Comparison of ENCODE assay signal across 8 mouse cellular contexts in genomic region chr3:37613722-37614121, GRCm38 (mm10). TPM values are rescaled to one million over a fixed set of nuclear protein-coding genes. Genes with fewer than 3 reads are reported as not detected.
DNase-seq lines count a peak whose midpoint lies in the region; ATAC-seq and TF ChIP-seq lines count a peak whose summit lies in the region.

No protein-coding gene starts in this region.

- WGBS in lung, postnatal 0 days = 48% methylated on average over 10 of the region's 10 CpGs

- H3K36me3 ChIP-seq in lung, postnatal 0 days (ENCODE audit: insufficient read depth, low read length) = no peaks in the 10 kb centered on the region

- no peak for TF ChIP-seq CTCF in lung, postnatal 0 days (IDR thresholded peaks at IDR 0.05)
- TF ChIP-seq CTCF in left cerebral cortex, adult 2 months (IDR thresholded peaks at IDR 0.05) = no peak

- no peaks in the 10 kb centered on the region for H3K9me3 ChIP-seq in lung, postnatal 0 days (ENCODE audit: low read length)

- H3K4me1 ChIP-seq in lung, postnatal 0 days (ENCODE audit: insufficient read depth, low read depth, low read length) = no peaks in the 10 kb centered on the region

- H3K9ac ChIP-seq in lung, postnatal 0 days (replicated peaks; ENCODE audit: low read depth) = no peak overlapping the region

- H3K27me3 ChIP-seq in lung, postnatal 0 days (replicated peaks; ENCODE audit: insufficient read depth, low read length) = no peaks in the 10 kb centered on the region

- no peak overlapping the region for H3K4me2 ChIP-seq in lung, postnatal 0 days (replicated peaks; ENCODE audit: low read depth, low read length)

- no peak overlapping the region for H3K27ac ChIP-seq in lung, postnatal 0 days (ENCODE audit: low read length)
- H3K27ac ChIP-seq in left cerebral cortex, adult 2 months = no peak overlapping the region

- no peak overlapping the region for H3K4me3 ChIP-seq in lung, postnatal 0 days (ENCODE audit: low read depth, low read length)
- no peak overlapping the region for H3K4me3 ChIP-seq in left cerebral cortex, adult 2 months

- peak; percentile 78 for TF ChIP-seq EP300 in lung, postnatal 0 days (IDR thresholded peaks at IDR 0.05)

- ATAC-seq in lung, postnatal 0 days = peak; percentile 93

- intact Hi-C loops in gastrocnemius, postnatal 36 days (cut with DNase I) = no loop called here
- intact Hi-C loops in heart, postnatal 25 days (cut with DNase I) = no loop called here
- intact Hi-C loops in left cerebral cortex, adult 2 months (cut with DNase I) = no loop called here

- DNase-seq in gastrocnemius, postnatal 25 days = peak; percentile 19
- DNase-seq in gastrocnemius, postnatal 36 days = no peak
- DNase-seq in adrenal gland, postnatal 14 days = peak; percentile 65
- peak; percentile 12 for DNase-seq in heart, postnatal 25 days (ENCODE audit: low spot score)
- DNase-seq in lung, postnatal 0 days (ENCODE audit: low spot score) = peak; percentile 69
- DNase-seq in embryo, embryonic 10.5 days (ENCODE audit: low spot score) = no peak
- no peak for DNase-seq in left cerebral cortex, adult 2 months (ENCODE audit: extremely low spot score in 1 of 2, low spot score in 2 of 2)
- DNase-seq in adipocyte (ENCODE audit: low spot score) = no peak

RNA-seq across cellular contexts. Expression of gene Spry1, which starts 26.0 kb away (rescaled TPM):
- 10 to 100 TPM; 18.8 to 21.5 TPM for total RNA-seq in gastrocnemius, postnatal 25 days (2021)
- 10 to 100 TPM; 17.2 to 20.1 TPM for total RNA-seq in gastrocnemius, postnatal 36 days (2021)
- total RNA-seq in adrenal gland, postnatal 14 days (2021) = 25.0 and 28.0 TPM in 2 replicates
- total RNA-seq in heart, postnatal 25 days (2021) = 10 to 100 TPM; 22.6 to 22.8 TPM
- polyA plus RNA-seq in lung, postnatal 0 days (2015; fragmentation: Nextera tagmentation; extraction: Ambion mirVana) = 23.3 and 24.7 TPM in 2 replicates
- total RNA-seq in left cerebral cortex, adult 2 months (2021) = 10 to 100 TPM in 1 of 2 experiments, 1 to 10 TPM in 1; 9.7 to 11.0 TPM

Comparison
In these comparisons a context has a peak if more than half of its experiments do, and no peak if none do; other contexts are left out.
1. DNase-seq: peak in gastrocnemius, postnatal 25 days (single experiment), adrenal gland, postnatal 14 days (single experiment), heart, postnatal 25 days (single experiment) and lung, postnatal 0 days (single experiment); none in gastrocnemius, postnatal 36 days (0 of 2), embryo, embryonic 10.5 days (single experiment), left cerebral cortex, adult 2 months (0 of 2) and adipocyte (single experiment).